7 mouse cellular contexts compared by ENCODE assay signal in the genomic region with DNA sequence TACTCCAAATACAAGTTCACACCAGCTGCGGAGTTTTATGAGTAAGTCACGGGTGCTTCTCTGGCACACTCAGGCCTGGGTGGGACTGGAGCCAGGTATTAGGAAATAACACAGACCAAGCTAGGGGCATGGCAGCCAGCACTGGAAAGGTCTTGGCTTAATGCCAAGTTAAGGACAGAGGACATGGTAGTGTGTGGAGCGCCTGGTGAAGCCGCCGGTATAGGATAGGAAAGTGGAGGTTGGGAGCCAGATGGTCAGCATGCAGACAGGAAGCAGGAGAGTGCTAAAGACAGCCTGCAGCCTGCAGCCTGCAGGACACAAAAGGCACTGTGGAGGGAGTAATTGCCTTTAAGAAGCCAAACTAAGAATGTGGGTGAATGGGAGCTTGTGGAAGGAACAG. TPM values are rescaled to one million over a fixed set of nuclear protein-coding genes. Genes with fewer than 3 reads are reported as not detected.
A peak's percentile ranks its signal among the peaks of the same experiment; 100 is the strongest.
DNase-seq lines count a peak whose midpoint lies in the region; ATAC-seq lines count a peak whose summit lies in the region.

No protein-coding gene starts in this region.

- no peak for DNase-seq in limb, embryonic 11.5 days (ENCODE audit: low spot score)
- no peak for DNase-seq in limb, embryonic 10.5 days (ENCODE audit: low spot score)
- DNase-seq in cerebellum, postnatal 10 days, result peak; percentile 80 to 81
- peak; percentile 79 for DNase-seq in heart, adult 8-10 months (ENCODE audit: low spot score)
- DNase-seq in kidney, postnatal 10 days, result peak; percentile 41
- peak; percentile 30 for DNase-seq in ovary, postnatal 36 days (ENCODE audit: low spot score)
- DNase-seq in T-cell, adult 2 months (ENCODE audit: low spot score), result no peak

- H3K4me1 ChIP-seq in limb, embryonic 11.5 days (ENCODE audit: control insufficient read depth, insufficient read depth, low read length), result peaks cover 4% of the 10 kb centered on the region; the same call in 1 of the 2 replicates
- H3K4me1 ChIP-seq in limb, embryonic 10.5 days, result peaks cover 17% of the 10 kb centered on the region

- no peaks in the 10 kb centered on the region for H3K27me3 ChIP-seq in limb, embryonic 11.5 days (ENCODE audit: control insufficient read depth, insufficient read depth, low read length)
- no peaks in the 10 kb centered on the region for H3K27me3 ChIP-seq in limb, embryonic 10.5 days (ENCODE audit: low read depth, poor library complexity, severe bottlenecking)

- H3K9me3 ChIP-seq in limb, embryonic 11.5 days (ENCODE audit: control insufficient read depth, low read length), result no peaks in the 10 kb centered on the region
- no peaks in the 10 kb centered on the region for H3K9me3 ChIP-seq in limb, embryonic 10.5 days (replicated peaks)

- no peaks in the 10 kb centered on the region for H3K36me3 ChIP-seq in limb, embryonic 11.5 days (ENCODE audit: control insufficient read depth, insufficient read depth, low read length)
- no peaks in the 10 kb centered on the region for H3K36me3 ChIP-seq in limb, embryonic 10.5 days

- no peak overlapping the region for H3K4me3 ChIP-seq in limb, embryonic 11.5 days (ENCODE audit: low read depth, low read length)
- H3K4me3 ChIP-seq in limb, embryonic 10.5 days, result no peak overlapping the region

- WGBS in limb, embryonic 11.5 days, result 41% methylated on average over 5 of the region's 5 CpGs
- WGBS in limb, embryonic 10.5 days, result 74% methylated on average over 5 of the region's 5 CpGs

- H3K9ac ChIP-seq in limb, embryonic 11.5 days (ENCODE audit: low read length), result no peak overlapping the region

- ATAC-seq in limb, embryonic 11.5 days (ENCODE audit: insufficient number of reproducible peaks, low FRiP score, low TSS enrichment, low read depth), result peak; percentile 67; the same call in 1 of the 2 replicates

- H3K27ac ChIP-seq in limb, embryonic 11.5 days (replicated peaks; ENCODE audit: low read depth, low read length), result no peak overlapping the region
- H3K27ac ChIP-seq in limb, embryonic 10.5 days, result no peak overlapping the region

- H3K4me2 ChIP-seq in limb, embryonic 11.5 days (ENCODE audit: low read depth, severe bottlenecking), result no peak overlapping the region

RNA-seq across cellular contexts. Expression of gene Slc6a2, which starts 13.1 kb away (rescaled TPM):
- polyA plus RNA-seq in limb, embryonic 11.5 days (2014; fragmentation: Nextera tagmentation; extraction: Ambion mirVana), result 0.03 and 0.13 TPM in 2 replicates
- polyA plus RNA-seq in limb, embryonic 10.5 days (2016; fragmentation: Nextera tagmentation; extraction: Ambion mirVana), result 0.13 and 0.15 TPM in 2 replicates
- total RNA-seq in heart, adult 8-10 months (2022), result under 1 TPM; 0.05 to 0.19 (median 0.09) TPM

Comparison
In these comparisons a context has a peak if more than half of its experiments do, and no peak if none do; other contexts are left out.
1. DNase-seq: peak in cerebellum, postnatal 10 days (2 of 2), heart, adult 8-10 months (single experiment), kidney, postnatal 10 days (single experiment) and ovary, postnatal 36 days (single experiment); none in limb, embryonic 11.5 days (single experiment), limb, embryonic 10.5 days (single experiment) and T-cell, adult 2 months (single experiment).